Mouse (Mus musculus) lung, postnatal 0 days (tissue): Measurements from ENCODE around the gene Cdc25b.

Source experiments
- CTCF ChIP-seq: IDR thresholded peaks from 2 replicates; pipeline ENCODE4 v1.5.1; 2016; ENCODE audit warnings: antibody characterized with exemption, mild to moderate bottlenecking
- EP300 ChIP-seq: IDR thresholded peaks from 2 replicates; pipeline ENCODE4 v1.6.1; 2016; ENCODE audit warnings: antibody characterized with exemption, mild to moderate bottlenecking, control low read depth

DNA sequence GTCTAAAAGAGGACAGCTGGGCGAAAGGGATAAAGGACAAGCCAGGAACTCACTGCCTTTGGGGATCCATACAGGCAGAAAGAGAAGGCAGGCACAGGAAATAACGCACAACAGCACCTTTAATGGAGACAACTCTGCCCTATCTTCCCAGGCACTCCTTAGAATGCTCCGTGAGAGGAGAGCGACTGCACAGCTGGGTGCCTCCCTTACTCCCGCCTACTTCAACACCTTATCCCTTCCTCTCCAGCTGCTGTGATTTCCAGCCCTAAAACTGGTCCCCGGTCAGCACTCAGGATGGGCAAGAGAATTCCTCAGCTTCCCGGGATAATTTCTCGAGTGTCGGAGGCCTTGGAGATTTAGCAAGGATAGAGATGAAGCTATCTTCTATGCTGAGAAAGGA lies 15.8 kb upstream of the Cdc25b start:
- no peak for TF ChIP-seq CTCF
- TF ChIP-seq EP300: no peak
